Mouse (Mus musculus) bone marrow, adult 2 months (tissue): Measurements from ENCODE around the gene Bcap29.

ENCODE experiments used
- CTCF ChIP-seq: fragments of 200-500 bp; IDR thresholded peaks from 2 replicates; pipeline ENCODE4 v1.5.1; 2011; ENCODE audit warnings: low read length, control low read depth; ENCODE audit not compliant: control insufficient read depth, insufficient read depth
- POLR2A ChIP-seq: fragments of 200-500 bp; IDR thresholded peaks from 2 replicates; pipeline ENCODE4 v1.6.1; 2011; ENCODE audit warnings: low read depth, mild to moderate bottlenecking, control low read depth, low read length, borderline replicate concordance; ENCODE audit not compliant: control insufficient read depth

DNA sequence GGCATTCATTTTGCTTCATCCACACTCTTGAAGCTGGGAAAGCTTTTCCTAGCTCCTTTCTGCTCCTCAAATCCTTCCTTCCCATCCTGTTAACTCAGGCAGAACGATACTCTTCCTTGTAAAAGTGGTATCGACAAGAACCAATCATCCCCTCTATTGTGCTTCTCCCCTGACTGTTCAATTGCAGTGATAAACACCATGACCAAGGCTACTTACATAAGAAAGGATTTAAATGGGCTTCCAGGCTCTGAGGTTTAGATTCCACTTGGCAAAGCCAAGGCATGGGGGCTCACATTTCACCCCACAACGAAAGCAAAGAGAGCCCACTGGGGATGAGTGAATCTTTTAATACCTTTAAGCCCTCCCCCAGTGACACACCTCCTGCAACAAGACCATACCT is 26.3 kb downstream of the Bcap29 start:
- TF ChIP-seq CTCF (no peak), POLR2A (no peak)
